Mouse (Mus musculus) MEL-GATA-1-ER (cell line): ENCODE results near the gene Alg3.
A peak's percentile ranks its signal among the peaks of the same experiment; 100 is the strongest.

Experiments
- DNase-seq: peaks from one replicate; pipeline ENCODE4 v3.0.0-alpha.2; 2012; ENCODE audit warnings: low read depth; ENCODE audit errors: extremely low read depth

Gene Alg3

GRCm38 (mm10) chr16:20610501-20611356 lies 806 bp downstream of the Alg3 start:
- peak; percentile 84 for DNase-seq

- no peak for DNase-seq
These were observed 6.8 kb downstream of the Alg3 start for GRCm38 (mm10) chr16:20604705-20605104.

DNA sequence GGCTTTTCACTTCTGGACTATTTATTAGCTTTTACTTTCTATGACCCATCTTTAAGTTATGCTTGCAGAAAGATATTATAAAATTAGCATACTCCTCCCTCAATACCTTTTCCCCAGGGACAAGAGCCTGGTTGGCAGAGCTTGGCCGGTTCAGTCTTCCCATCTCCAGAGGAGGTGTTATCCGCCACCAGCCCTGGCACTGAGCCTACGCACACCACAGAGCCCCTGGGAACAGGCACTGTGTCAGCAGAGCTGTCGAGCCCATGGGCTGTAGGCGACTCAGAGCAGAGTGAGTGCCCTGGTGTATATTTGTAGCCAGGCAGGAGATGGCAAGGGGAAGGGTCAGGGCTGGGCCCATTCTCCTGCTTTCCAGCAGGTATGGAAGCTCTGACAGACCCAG lies 11.0 kb downstream of the Alg3 start:
- DNase-seq: no peak

- no peak for DNase-seq
These were observed 14.7 kb downstream of the Alg3 start for GRCm38 (mm10) chr16:20596687-20597441.

DNA sequence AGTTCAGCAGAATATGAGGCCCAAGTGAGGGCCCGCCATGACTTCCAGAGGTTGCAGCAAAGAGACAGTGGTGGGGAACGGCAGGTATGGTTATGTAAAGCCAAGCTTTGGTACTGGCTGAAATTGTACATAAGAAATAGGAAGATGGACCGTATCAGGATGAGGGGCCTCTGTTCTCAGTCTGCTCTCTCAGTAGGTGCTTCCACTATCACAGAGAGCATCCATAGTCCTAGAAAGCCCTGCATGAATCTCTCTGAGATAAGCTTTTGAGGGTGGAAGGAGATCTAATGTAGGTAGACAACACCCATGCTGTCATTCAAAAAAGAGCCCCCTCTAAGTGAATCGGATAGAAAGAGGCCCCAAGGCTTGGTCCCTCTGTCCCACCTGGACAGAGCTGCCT lies 15.8 kb downstream of the Alg3 start:
- no peak for DNase-seq

DNA sequence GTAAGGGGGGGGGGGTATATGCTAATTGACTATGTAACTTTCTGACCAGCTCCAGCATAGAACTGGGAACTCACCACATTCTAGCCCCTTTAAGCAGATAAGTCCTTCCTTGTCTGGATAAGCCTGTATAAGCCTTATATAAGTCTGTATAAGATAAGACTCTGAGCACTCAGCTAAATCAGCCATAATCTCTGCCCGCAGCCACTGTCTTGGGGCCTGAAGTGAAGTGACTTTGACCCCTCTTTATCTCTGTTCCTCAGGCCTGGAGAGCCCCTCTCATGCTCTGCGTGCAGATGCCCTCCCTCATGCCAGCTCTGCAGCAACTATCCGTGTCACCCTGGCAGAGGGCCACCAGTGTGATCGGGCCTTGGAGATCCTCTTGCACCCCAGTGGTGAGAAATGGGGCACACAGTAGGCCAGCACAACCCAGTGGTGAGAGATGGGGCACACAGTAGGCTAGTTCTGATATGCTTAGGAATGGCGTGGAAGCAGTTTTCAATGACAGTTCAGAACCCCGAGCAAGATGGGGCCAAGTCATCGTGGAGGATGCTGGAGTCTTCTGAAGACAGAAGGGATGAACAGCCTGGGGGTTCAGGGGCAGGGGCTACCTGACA lies 16.4 kb downstream of the Alg3 start:
- peak; percentile 60 for DNase-seq

DNA sequence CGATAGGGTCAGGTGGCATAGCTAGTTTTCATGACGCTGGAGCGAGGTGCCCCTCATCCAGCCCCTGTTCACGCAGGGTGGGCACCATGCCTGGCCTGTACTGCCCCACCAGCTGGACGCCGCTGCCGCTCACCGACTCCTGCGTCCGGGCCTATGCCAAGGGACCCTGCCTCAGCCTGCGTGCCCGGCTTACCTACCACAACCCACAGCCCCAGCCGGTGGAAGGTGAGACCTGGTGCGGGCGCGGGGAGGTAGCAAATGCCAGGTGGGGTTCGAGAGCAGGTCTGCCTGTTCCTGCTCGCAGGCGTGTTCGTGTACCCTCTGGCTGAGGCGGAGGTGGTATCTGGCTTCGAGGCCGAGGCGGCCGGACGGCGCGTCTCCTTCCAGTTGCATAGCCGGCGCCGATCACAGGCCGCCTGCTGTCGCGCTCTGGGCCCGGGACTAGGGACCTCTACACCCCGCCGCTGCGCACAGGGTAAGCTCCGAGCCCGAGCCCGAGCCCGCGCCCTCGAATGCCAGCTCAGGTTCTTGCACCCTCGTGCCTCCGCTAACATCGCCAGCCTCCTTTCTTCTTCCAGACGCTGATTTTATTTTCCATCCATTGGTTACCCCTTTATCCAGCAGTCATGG lies 20.3 kb downstream of the Alg3 start:
- no peak for DNase-seq

GRCm38 (mm10) chr16:20590680-20591038 lies 20.9 kb downstream of the Alg3 start:
- DNase-seq: no peak

- DNase-seq: no peak
These were observed 21.4 kb downstream of the Alg3 start for GRCm38 (mm10) chr16:20589939-20590679.

GRCm38 (mm10) chr16:20589366-20589938 lies 22.1 kb downstream of the Alg3 start, which contains the start of gene Vwa5b2:
TSS of gene Vwa5b2 (plus strand) at chr16:20589471.
- no peak for DNase-seq

DNA sequence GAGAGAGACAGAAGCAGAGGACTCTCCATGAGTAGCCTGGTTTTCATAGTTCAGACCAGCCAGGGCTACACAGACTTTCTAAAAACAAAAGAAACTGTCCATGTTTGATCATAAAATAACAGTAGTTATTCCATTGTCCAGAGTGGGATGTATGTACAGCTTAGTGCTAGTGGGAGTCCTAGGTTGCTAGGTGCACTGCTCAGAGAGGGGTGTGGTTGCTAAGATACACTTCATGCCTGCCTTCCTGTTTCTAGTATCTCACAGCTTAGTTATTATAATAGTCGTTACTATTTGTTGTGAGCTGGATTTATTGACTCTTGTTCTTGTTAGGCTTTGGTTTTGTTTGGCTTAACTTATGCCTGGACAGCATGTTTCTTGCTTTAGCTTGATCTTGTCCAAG lies 46.5 kb downstream of the Alg3 start:
- peak; percentile 18 for DNase-seq

DNA sequence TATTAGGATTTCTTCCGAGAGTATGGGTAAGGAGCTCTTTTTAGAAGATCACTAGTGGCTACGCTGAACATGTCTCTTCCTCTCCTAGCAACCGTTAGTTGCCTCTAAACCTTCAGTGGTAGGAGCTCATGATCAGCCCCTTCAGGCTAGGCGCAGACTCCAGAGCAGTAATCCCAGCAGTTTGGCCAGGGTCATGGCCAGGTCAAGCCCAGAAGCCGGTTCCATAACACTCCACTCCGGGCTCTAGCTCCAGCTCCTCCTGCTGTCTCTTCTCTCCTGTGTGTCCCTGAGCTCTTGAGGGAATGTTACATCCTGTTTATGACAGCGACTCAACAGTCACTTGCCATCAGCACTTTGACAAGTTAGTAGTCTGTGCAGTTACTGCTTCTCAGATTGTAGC lies 54.2 kb downstream of the Alg3 start:
- no peak for DNase-seq
